Mouse (Mus musculus) hindbrain, embryonic 13.5 days (tissue): ENCODE results near the gene Dnase1l2. TPM values are rescaled to one million over a fixed set of nuclear protein-coding genes. Genes with fewer than 3 reads are reported as not detected.
"Not testable (repeated sequence)": the region's sequence is repeated elsewhere in the genome, so short reads cannot be mapped to it uniquely, and the experiment has no call there.

Experiments
- ATAC-seq: fragments of 200-750 bp; cut with Nextera tagmentation; 2 replicates; pipeline ENCODE4 v1.8.0; 2017; ENCODE audit warnings: moderate TSS enrichment; ENCODE audit not compliant: low FRiP score
- H3K27ac ChIP-seq: fragments of 300-500 bp; sonication (generic); 2 replicates; pipeline ENCODE4 v1.5.1; 2015; ENCODE audit warnings: inconsistent platforms, mild to moderate bottlenecking, moderate library complexity
- H3K27me3 ChIP-seq: fragments of 300-500 bp; sonication (generic); 2 replicates; pipeline ENCODE4 v1.6.1; 2015; ENCODE audit warnings: mild to moderate bottlenecking, inconsistent platforms
- H3K36me3 ChIP-seq: fragments of 300-500 bp; sonication (generic); 2 replicates; pipeline ENCODE4 v1.6.1; 2015; ENCODE audit warnings: mild to moderate bottlenecking, inconsistent platforms
- H3K4me1 ChIP-seq: fragments of 300-500 bp; sonication (generic); replicated peaks from 2 replicates; pipeline ENCODE4 v1.6.1; 2015; ENCODE audit warnings: inconsistent platforms
- H3K4me2 ChIP-seq: fragments of 300-500 bp; sonication (generic); 2 replicates; pipeline ENCODE4 v1.6.1; 2015; ENCODE audit warnings: inconsistent platforms, mild to moderate bottlenecking, moderate library complexity
- H3K4me3 ChIP-seq: fragments of 300-500 bp; sonication (generic); 2 replicates; pipeline ENCODE4 v1.5.1; 2015; ENCODE audit warnings: mild to moderate bottlenecking, inconsistent platforms
- H3K9ac ChIP-seq: fragments of 300-500 bp; sonication (generic); 2 replicates; pipeline ENCODE4 v1.6.1; 2015; ENCODE audit warnings: mild to moderate bottlenecking, inconsistent platforms
- H3K9me3 ChIP-seq: fragments of 300-500 bp; sonication (generic); 2 replicates; pipeline ENCODE4 v1.6.1; 2016; ENCODE audit warnings: inconsistent platforms
- WGBS: fragments of 180-500 bp; shearing (Covaris S2); methylation state at CpG from one replicate; pipeline ENCODE4 v1.1.7; 2015; 5-methylcytosine and 5-hydroxymethylcytosine counted together
- polyA plus RNA-seq: library from polyadenylated mRNA; unstranded; fragments of >200 nt; fragmentation: Nextera tagmentation; extraction: Ambion mirVana; gene quantifications from 2 replicates; pipeline ENCODE4 v1.2.1, GENCODE M21; 2015

Dnase1l2 gene
- polyA plus RNA-seq, 1 experiment from 2014 or later: 6.0 TPM

DNA sequence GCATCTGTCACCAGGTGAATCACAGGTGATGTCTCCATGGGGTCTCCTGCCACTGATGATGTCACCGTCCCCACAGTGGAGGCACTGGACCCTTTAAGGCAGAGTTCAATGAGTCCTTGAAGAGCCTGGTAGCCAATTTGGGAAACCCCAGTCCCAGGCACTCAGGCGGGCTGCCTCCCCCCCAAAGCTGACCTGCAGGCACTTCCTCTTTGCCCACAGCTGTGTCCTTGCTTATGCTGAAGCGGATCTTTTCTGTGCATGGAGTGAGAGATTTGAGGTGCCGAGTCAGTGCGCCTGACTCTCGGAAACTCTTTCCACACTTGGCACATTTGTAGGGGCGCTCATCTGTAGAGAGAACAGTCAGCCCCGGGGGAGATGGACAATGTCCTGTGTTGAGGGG lies 3.7 kb upstream of the Dnase1l2 start:
- H3K27ac ChIP-seq: no peak overlapping the region
- ATAC-seq: no peak
- no peak overlapping the region for H3K9ac ChIP-seq
- 97% methylated on average over 8 of the region's 8 CpGs for WGBS
- no peaks in the 10 kb centered on the region for H3K27me3 ChIP-seq
- H3K4me2 ChIP-seq: no peak overlapping the region
- no peak overlapping the region for H3K4me3 ChIP-seq
- no peaks in the 10 kb centered on the region for H3K9me3 ChIP-seq
- H3K36me3 ChIP-seq: peaks cover 98% of the 10 kb centered on the region
- H3K4me1 ChIP-seq: no peaks in the 10 kb centered on the region; the same call in 1 of the 2 replicates

DNA sequence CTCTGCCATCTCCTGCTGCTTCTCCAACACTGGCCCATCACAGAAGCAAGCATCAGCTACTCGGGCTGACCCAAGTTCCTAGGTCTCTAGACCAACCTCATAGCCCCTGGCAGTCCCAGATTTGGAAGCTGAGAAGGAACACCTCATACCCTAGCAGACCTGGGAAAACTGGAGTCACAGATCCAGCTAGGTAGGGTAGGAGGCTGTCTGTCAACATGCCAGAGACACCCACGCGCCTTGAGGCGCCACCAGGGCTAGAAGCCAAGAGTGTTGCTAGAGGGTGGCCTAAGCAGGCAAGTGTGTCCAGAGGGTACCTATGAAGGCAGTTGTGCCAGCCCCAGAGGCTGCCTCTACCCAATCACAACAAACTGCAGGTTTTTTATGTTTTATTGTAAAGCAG lies 504 bp upstream of the Dnase1l2 start:
- no peak overlapping the region for H3K27ac ChIP-seq
- H3K36me3 ChIP-seq: peaks cover 98% of the 10 kb centered on the region
- no peaks in the 10 kb centered on the region for H3K9me3 ChIP-seq
- H3K9ac ChIP-seq: no peak overlapping the region
- ATAC-seq: no peak
- no peak overlapping the region for H3K4me2 ChIP-seq
- WGBS: 89% methylated on average over 4 of the region's 4 CpGs
- no peaks in the 10 kb centered on the region for H3K27me3 ChIP-seq
- no peaks in the 10 kb centered on the region for H3K4me1 ChIP-seq
- H3K4me3 ChIP-seq: no peak overlapping the region

DNA sequence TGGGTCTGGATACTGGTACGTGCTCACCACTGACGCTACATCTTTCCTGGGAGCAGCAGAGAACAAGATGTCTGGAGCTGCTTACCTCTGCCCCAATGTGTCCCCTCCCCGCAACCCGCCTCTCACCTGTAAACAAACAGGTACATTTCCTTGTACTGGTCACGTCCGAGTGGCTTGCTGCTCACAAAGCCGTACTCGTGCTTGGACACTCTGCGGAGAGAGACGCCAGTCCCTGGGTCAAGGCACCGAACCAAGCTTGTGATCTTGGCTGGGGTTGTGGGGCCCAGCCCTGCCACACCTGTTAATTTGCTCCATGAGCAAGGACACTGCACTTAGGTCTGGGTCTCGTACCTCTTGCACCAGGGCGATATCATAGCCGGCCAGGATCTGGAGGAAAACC lies 798 bp downstream of the Dnase1l2 start:
- no peak for ATAC-seq
- 92% methylated on average over 14 of the region's 14 CpGs for WGBS
- Histone ChIP-seq H3K36me3 (peaks cover 95% of the 10 kb centered on the region), H3K4me2 (no peak overlapping the region), H3K9me3 (no peaks in the 10 kb centered on the region), H3K4me3 (no peak overlapping the region), H3K27me3 (no peaks in the 10 kb centered on the region), H3K27ac (no peak overlapping the region), H3K4me1 (no peaks in the 10 kb centered on the region), H3K9ac (no peak overlapping the region)

DNA sequence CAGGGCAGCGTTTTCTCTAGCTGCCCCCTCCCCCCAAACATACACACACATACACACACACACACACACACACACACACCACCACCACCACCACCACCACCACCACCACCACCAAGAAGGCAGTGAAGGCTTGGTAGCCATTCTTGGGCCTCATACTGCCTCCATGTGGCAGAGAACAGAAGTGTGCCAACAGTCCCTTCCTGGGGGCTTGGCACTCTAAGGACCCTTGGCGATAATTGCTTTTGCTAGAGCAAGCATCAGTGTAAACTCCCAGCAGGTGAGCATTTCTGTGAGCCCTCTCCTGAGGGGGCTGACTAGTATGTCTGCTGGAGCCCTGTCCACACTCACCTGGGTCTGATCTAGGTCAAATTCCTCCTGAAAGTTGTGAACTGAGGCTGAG lies 1.8 kb downstream of the Dnase1l2 start:
- Histone ChIP-seq H3K4me3 (no peak overlapping the region), H3K9me3 (no peaks in the 10 kb centered on the region), H3K27me3 (no peaks in the 10 kb centered on the region), H3K4me2 (no peak overlapping the region), H3K9ac (no peak overlapping the region), H3K4me1 (no peaks in the 10 kb centered on the region), H3K36me3 (peaks cover 89% of the 10 kb centered on the region), H3K27ac (no peak overlapping the region)
- WGBS: 60% methylated on average over 2 of the region's 2 CpGs
- no peak for ATAC-seq

DNA sequence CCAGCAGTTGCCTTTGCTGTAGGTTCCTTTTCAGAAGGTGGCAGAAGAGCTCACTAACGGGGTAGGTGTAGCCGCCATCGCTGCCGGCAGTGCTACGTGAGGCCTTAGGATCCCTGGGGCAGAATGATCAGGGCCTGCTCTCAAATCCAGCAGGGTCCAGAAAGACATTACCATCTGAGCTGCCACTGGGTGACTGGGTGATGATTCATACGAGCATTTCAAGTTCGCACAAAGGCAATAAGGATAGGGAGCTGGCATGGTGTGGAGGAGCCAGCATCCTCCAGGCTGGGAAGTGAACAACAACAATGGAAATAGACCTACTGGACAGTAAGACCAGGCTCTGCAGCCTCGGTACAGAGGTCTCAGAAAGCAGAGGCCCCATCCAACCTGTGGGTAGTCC lies 2.5 kb downstream of the Dnase1l2 start:
- Histone ChIP-seq H3K36me3 (peaks cover 84% of the 10 kb centered on the region), H3K4me3 (no peak overlapping the region), H3K27me3 (no peaks in the 10 kb centered on the region), H3K4me2 (no peak overlapping the region), H3K4me1 (no peaks in the 10 kb centered on the region), H3K27ac (no peak overlapping the region), H3K9me3 (no peaks in the 10 kb centered on the region), H3K9ac (no peak overlapping the region)
- ATAC-seq: no peak
- WGBS: 93% methylated on average over 8 of the region's 8 CpGs

DNA sequence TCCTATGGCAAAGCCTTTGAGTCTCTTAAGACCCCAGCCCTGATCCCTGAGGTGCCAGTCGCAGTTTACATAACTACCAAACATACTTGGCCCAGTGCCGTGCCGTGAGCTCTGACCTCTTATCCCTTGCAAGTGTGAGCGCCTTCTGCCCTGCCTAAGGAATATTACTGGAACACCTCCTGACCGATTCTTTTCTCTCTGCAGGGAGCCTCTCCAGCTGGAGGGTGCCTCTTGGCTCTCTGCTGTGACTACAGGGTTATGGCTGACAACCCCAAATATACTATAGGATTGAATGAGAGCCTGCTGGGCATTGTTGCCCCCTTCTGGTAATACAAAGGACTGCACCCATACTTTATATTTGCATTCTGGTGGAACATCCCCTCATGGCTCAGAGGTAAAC lies 5.9 kb downstream of the Dnase1l2 start:
- Histone ChIP-seq H3K4me3 (no peak overlapping the region), H3K27ac (no peak overlapping the region), H3K9me3 (no peaks in the 10 kb centered on the region), H3K4me1 (no peaks in the 10 kb centered on the region), H3K4me2 (no peak overlapping the region), H3K36me3 (peaks cover 63% of the 10 kb centered on the region), H3K27me3 (no peaks in the 10 kb centered on the region), H3K9ac (no peak overlapping the region)
- 0 out of 2 replicates have a peak, but pooled peaks have one; percentile 34 for ATAC-seq
- 68% methylated on average over 5 of the region's 5 CpGs for WGBS

DNA sequence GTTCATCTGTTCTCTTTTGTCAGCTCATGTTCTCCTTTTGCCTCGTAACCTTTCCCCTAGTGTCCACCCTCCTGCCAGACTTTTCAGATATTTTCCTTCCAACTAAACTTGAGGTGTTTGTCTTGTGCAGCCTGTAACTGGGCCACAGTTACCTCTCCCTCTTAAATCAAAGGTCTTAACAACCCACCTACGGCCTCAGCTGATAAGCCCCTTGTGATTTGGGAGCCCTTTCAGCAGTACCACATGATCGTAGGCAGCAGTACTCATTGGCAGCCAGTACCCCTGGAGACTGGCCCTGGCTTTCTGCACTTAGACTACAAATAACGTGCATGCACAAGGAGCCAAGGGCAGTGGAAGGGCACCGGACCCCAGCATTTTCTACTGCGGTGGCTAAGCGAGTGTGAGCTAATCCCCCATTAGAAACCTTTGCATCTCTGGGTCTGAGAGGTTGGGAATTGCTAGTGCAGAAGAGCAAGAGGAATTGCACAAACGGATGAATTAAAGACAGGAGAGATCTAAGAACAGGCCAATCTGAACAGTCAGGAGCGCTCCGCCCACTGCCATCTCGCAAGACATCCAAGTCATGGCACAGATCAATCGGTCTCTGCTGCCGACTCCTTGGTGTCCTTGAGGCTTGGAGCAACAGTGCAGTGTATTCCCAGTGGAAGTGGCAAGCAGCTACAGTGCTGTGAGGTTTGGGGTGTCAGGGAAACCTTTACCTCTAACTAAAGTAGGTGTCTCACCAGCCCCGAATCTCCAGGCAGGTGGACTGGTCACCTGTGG lies 13.5 kb downstream of the Dnase1l2 start:
- Histone ChIP-seq H3K4me2 (no peak overlapping the region), H3K4me3 (no peak overlapping the region), H3K4me1 (peaks cover 35% of the 10 kb centered on the region), H3K27me3 (no peaks in the 10 kb centered on the region), H3K27ac (no peak overlapping the region), H3K9me3 (no peaks in the 10 kb centered on the region), H3K36me3 (peaks cover 21% of the 10 kb centered on the region), H3K9ac (0 out of 2 replicates have a peak overlapping the region, but pooled peaks have one; percentile 14)
- no peak for ATAC-seq
- WGBS: 86% methylated on average over 14 of the region's 14 CpGs

DNA sequence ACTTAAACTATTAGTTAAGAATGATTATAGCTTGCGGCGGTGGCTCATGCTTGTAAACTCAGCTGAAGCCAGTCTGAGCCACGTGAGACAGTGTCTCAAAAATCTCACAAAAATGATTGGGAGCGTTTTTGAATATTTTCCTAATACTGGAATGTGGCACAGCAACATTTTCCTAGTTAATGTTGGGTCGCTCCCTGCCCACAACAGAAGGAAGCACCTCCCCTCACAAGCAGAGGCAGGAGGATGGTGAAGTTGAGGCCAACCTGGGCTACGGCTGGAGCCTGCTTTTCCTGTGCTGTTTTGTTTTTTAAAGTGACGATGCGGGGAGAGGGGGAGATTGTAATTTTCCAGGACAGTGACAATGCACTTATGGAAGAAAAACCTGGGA lies 15.7 kb downstream of the Dnase1l2 start:
- Histone ChIP-seq H3K4me1 (peaks cover 35% of the 10 kb centered on the region), H3K4me2 (peak overlapping the region; percentile 63), H3K27me3 (no peaks in the 10 kb centered on the region), H3K9ac (peak overlapping the region; percentile 88), H3K4me3 (peak overlapping the region; percentile 71), H3K27ac (peak overlapping the region; percentile 96), H3K36me3 (peaks cover 30% of the 10 kb centered on the region), H3K9me3 (no peaks in the 10 kb centered on the region)
- WGBS: 10% methylated on average over 8 of the region's 8 CpGs
- 0 out of 2 replicates have a peak, but pooled peaks have one; percentile 3 for ATAC-seq

DNA sequence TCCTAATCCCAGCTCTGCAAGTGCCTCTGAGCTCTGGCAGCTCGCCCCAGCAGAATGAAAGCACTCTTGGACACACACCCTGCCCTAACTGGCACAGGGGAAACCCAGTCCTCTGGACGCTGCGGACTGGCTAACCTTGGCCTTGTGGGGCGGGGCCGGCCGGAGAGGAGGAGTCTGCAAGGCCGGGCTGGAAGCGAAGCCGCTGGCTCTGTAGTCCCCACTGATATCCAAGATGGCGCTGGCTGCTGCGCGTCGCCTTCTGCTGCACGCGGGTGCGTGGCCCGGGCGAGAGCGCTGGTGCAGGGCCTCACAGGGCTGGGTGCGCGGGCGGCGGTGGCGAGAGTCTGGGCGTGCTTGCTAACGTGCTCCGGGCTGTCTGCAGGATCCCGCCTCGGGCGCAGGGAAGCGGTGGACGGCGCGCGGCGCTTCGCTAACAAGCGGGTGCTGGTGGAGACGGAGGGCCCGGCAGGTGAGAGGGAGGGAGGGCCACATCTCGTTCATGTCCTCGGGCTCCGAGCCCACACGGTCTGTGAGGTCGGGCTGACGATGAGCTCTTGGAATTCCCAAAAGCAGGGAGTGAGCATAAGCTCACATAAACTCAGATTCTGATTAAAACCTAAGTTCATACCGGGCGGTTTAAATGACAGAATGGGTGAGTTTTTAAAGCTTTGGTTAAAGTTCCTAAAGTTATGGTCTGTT lies 16.3 kb downstream of the Dnase1l2 start, which contains the start of gene Eci1:
Gene Eci1 (plus strand): TSS at position 171 of the 699 bp plus-strand sequence.
- Histone ChIP-seq H3K27me3 (no peaks in the 10 kb centered on the region), H3K4me1 (peaks cover 35% of the 10 kb centered on the region), H3K36me3 (peaks cover 35% of the 10 kb centered on the region), H3K9ac (peak within 1 kb of the TSS; percentile 88), H3K4me2 (peak within 1 kb of the TSS; percentile 63), H3K4me3 (peak within 1 kb of the TSS; percentile 71), H3K27ac (peak within 1 kb of the TSS; percentile 96), H3K9me3 (no peaks in the 10 kb centered on the region)
- WGBS: under 1% methylated on average over 48 of the region's 48 CpGs
- peak; percentile 97 for ATAC-seq

DNA sequence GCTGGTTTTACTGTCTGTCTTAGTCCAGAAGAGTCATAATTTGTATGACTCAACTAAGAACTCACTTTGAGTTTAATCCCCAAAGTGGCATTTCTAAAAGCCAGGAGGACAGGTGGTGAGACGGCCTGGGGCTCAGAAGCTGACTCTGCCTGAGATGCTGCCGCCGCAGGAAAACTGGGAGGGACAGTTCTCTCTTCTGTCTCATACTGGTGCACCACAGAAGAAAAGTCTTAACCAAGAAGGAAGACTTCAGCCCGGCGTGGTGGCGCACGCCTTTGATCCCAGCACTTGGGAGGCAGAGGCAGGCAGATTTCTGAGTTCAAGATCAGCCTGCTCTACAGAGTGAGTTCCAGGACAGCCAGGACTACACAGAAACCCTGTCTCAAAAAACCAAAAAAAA lies 17.0 kb downstream of the Dnase1l2 start:
- WGBS: 96% methylated on average over 7 of the region's 7 CpGs
- peak overlapping the region; percentile 96 for H3K27ac ChIP-seq

DNA sequence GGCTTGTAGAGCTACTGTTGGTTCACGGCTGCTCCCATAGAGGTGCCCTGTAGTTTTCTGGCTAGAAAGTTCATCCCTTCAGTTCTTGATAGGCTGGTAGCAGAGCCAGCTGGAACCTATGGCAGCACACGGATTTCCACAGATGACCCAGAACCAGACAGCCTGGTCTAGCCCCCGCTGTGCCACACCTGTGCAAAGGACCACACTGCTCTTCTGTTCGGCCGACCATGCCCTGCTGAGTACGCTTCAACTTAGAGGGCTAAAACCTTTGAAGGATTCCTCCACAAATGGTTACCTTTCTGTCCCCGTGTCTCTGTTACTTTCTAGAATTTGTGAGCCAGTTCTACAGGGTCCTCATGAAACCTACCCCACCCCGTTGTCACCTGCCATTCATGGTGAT lies 17.6 kb downstream of the Dnase1l2 start:
- WGBS: 96% methylated on average over 6 of the region's 8 CpGs
- H3K4me2 ChIP-seq, H3K27me3 ChIP-seq, H3K9ac ChIP-seq, H3K27ac ChIP-seq, ATAC-seq, H3K9me3 ChIP-seq, H3K4me3 ChIP-seq: not testable (repeated sequence)
- H3K36me3 ChIP-seq: peaks cover 48% of the 10 kb centered on the region
- peaks cover 31% of the 10 kb centered on the region for H3K4me1 ChIP-seq

More for the DNA sequence above, 17.0 kb downstream of the Dnase1l2 start:
- H3K27me3 ChIP-seq: no peaks in the 10 kb centered on the region
- peak overlapping the region; percentile 63 for H3K4me2 ChIP-seq
- peaks cover 42% of the 10 kb centered on the region for H3K36me3 ChIP-seq
- peak; percentile 4; the same call in 1 of the 2 replicates for ATAC-seq
- no peak overlapping the region for H3K9ac ChIP-seq
- peak overlapping the region; percentile 71; the same call in 1 of the 2 replicates for H3K4me3 ChIP-seq
- H3K4me1 ChIP-seq: peaks cover 35% of the 10 kb centered on the region
- no peaks in the 10 kb centered on the region for H3K9me3 ChIP-seq

DNA sequence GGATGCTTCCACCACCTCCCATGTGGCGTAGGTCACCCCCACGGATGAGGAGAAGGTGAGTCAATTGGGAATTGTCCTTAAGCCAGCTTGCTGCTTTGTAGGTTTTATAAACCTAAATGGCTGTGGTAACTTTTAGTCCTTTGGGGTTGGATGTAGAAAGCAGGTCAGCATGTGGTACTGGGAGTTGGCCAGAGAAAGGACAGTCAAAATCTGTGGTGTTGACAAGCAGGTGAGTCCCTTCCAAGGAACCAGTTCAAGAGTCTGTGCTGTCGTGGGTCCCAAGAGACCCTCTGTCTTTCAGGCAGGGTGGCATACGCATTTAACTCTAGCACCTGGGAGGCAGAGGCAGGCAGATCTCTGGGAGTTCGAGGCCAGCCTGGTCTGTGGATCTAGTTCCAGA lies 18.4 kb downstream of the Dnase1l2 start:
- Histone ChIP-seq H3K4me2 (no peak overlapping the region), H3K36me3 (peaks cover 57% of the 10 kb centered on the region), H3K27me3 (no peaks in the 10 kb centered on the region), H3K9ac (no peak overlapping the region), H3K27ac (no peak overlapping the region), H3K9me3 (no peaks in the 10 kb centered on the region), H3K4me1 (peaks cover 27% of the 10 kb centered on the region), H3K4me3 (no peak overlapping the region)
- 97% methylated on average over 5 of the region's 5 CpGs for WGBS
- no peak for ATAC-seq
